Mouse (Mus musculus) CH12.LX (cell line): ENCODE data around the gene Catsperz.

Experiments used
- CTCF ChIP-seq, 2 experiments: IDR thresholded peaks in 1 of 2; conservative IDR thresholded peaks in 1 of 2; 2 replicates each; pipeline ENCODE4 v1.5.1; 2011 to 2012; ENCODE audit warnings: low read depth in 2 of 2, low read length in 2 of 2, improper control_type of control experiment in 1 of 2, inconsistent platforms in 1 of 2, mild to moderate bottlenecking in 1 of 2, moderate library complexity in 1 of 2
- EP300 ChIP-seq: IDR thresholded peaks from 2 replicates; pipeline ENCODE4 v1.6.1; 2011; ENCODE audit warnings: low read length, improper control_type of control experiment
- POLR2A ChIP-seq: IDR thresholded peaks from 2 replicates; pipeline ENCODE4 v1.6.1; 2011; ENCODE audit warnings: low read depth, mild to moderate bottlenecking, improper control_type of control experiment, low read length
- SIN3A ChIP-seq: IDR thresholded peaks from 2 replicates; pipeline ENCODE4 v1.6.1; 2012; ENCODE audit warnings: low read length, improper control_type of control experiment, inconsistent platforms
- SMC3 ChIP-seq: IDR thresholded peaks from 2 replicates; pipeline ENCODE4 v1.6.1; 2011; ENCODE audit warnings: low read depth, low read length, improper control_type of control experiment
- USF1 ChIP-seq: IDR thresholded peaks from 2 replicates; pipeline ENCODE4 v1.6.1; 2014; ENCODE audit warnings: low read depth, mild to moderate bottlenecking, inconsistent platforms, low read length, improper control_type of control experiment

DNA sequence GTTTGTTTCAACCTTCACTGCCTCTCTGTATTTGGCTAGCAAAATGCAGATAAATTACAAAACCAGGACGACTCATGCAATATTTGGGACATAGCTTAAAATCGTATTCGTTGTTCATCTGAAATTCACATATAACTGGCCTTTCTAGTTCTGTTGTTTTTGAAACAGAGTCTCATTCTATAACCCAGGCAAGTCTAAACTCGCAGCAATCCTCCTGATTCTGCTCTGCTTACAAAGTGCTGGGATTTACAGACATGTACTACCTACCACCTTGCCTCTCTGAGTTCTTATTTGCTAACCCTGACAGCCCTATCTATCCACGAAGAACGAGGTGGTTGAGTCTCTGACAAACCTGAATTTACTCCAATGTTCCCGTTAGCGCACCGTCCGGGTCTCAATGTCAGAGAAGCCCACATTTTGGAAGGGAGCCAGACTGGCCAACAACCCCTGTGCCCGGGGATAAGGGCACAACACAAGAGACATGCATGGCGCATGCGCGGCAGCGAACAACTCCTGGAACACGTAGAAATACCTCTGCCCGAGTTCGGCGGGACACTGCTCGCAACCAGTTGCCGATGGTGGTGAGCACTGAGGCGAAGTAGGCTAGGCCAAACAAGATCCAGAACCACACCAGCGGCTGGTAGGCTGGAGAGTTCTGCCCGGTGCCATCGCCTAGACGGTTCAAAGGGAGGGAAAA, 1.5 kb upstream of the Catsperz start:
- TF ChIP-seq EP300 (no peak), SIN3A (no peak), CTCF (conservative IDR thresholded peaks at IDR 0.05 in 1 of 2, IDR thresholded peaks at IDR 0.05 in 1 of 2; ENCODE audit: low read depth in 2 of 2, low read length in 2 of 2) (no peak), USF1 (no peak), SMC3 (no peak), POLR2A (no peak)
